Mouse (Mus musculus) c-Kit-positive CD71-positive TER-119-negative erythroid progenitor cells, embryonic 14.5 days (primary cell): ENCODE data around the gene Ptprc.

ENCODE experiments used
- DNase-seq: peaks from one replicate; pipeline ENCODE4 v3.0.0-alpha.2; 2013; ENCODE audit warnings: low read depth

The Ptprc gene

GRCm38 (mm10) chr1:138153126-138153525, 22.4 kb downstream of the Ptprc start:
- no peak for DNase-seq

- no peak for DNase-seq
These were observed 26.7 kb downstream of the Ptprc start for GRCm38 (mm10) chr1:138148844-138149243.

- DNase-seq: no peak
These were observed 29.9 kb downstream of the Ptprc start for GRCm38 (mm10) chr1:138145571-138145970.

- no peak for DNase-seq
These were observed 30.4 kb downstream of the Ptprc start for GRCm38 (mm10) chr1:138145148-138145547.

GRCm38 (mm10) chr1:138144365-138144764, 31.1 kb downstream of the Ptprc start:
- DNase-seq: no peak

- no peak for DNase-seq
These were observed 34.7 kb downstream of the Ptprc start for GRCm38 (mm10) chr1:138140769-138141168.

- no peak for DNase-seq
These were observed 37.8 kb downstream of the Ptprc start for GRCm38 (mm10) chr1:138137696-138138095.

- DNase-seq: no peak
These were observed 38.4 kb downstream of the Ptprc start for GRCm38 (mm10) chr1:138137024-138137577.

GRCm38 (mm10) chr1:138136373-138136779, 39.1 kb downstream of the Ptprc start:
- peak; percentile 24 for DNase-seq

GRCm38 (mm10) chr1:138135637-138136372, 39.7 kb downstream of the Ptprc start:
- DNase-seq: no peak

- no peak for DNase-seq
These were observed 40.4 kb downstream of the Ptprc start for GRCm38 (mm10) chr1:138135117-138135516.

- DNase-seq: no peak
These were observed 41.2 kb downstream of the Ptprc start for GRCm38 (mm10) chr1:138134324-138134723.

GRCm38 (mm10) chr1:138131739-138132138, 43.8 kb downstream of the Ptprc start:
- DNase-seq: no peak

- no peak for DNase-seq
These were observed 45.4 kb downstream of the Ptprc start for GRCm38 (mm10) chr1:138130145-138130544.

- no peak for DNase-seq
These were observed 48.7 kb downstream of the Ptprc start for GRCm38 (mm10) chr1:138126843-138127242.

- DNase-seq: no peak
These were observed 50.2 kb downstream of the Ptprc start for GRCm38 (mm10) chr1:138125281-138125680.

GRCm38 (mm10) chr1:138123866-138124265, 51.6 kb downstream of the Ptprc start:
- DNase-seq: peak; percentile 36

GRCm38 (mm10) chr1:138119895-138120294, 55.6 kb downstream of the Ptprc start:
- no peak for DNase-seq

- DNase-seq: no peak
These were observed 82.3 kb downstream of the Ptprc start for GRCm38 (mm10) chr1:138093219-138093618.

GRCm38 (mm10) chr1:138085810-138086209, 89.7 kb downstream of the Ptprc start:
- peak; percentile 8 for DNase-seq

GRCm38 (mm10) chr1:138083707-138084106, 91.8 kb downstream of the Ptprc start:
- no peak for DNase-seq

- DNase-seq: no peak
These were observed 95.2 kb downstream of the Ptprc start for GRCm38 (mm10) chr1:138080308-138080707.

GRCm38 (mm10) chr1:138044196-138044945, 131.1 kb downstream of the Ptprc start:
- DNase-seq: peak; percentile 59
